Mouse (Mus musculus): ENCODE results near the gene Pigx.

DNA sequence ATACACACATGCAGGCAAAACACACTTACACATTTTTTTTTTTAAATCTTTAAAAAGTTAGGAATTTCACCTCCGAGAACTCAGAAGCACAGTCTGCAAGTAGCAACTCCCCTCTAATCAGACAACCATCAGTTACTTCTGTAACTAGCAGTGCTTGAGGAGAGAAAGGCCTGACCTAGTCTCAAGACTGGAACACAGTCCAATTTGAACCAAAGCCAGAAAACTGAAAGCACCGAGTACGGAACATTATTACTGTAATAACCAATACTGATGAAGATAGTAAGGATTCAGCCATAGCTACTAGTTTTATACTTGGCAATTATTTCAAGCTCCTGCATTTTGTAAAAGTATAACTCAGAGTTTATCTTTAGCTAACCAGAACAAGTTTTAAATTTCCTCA lies 23.1 kb downstream of the Pigx start:
- TF ChIP-seq POLR2A (IDR thresholded peaks at IDR 0.05; ENCODE audit: extremely low read depth, insufficient read depth, low read length) (no peak), CTCF (IDR thresholded peaks at IDR 0.05; ENCODE audit: low read depth, low read length) (no peak)
